Mouse (Mus musculus) sigmoid colon, adult 10 weeks (tissue): Measurements from ENCODE around the gene Gm4553. TPM values are rescaled to one million over a fixed set of nuclear protein-coding genes. Genes with fewer than 3 reads are reported as not detected.

ENCODE experiments used
- polyA plus RNA-seq: library from polyadenylated mRNA; stranded (reverse); fragments of 350-450 nt; fragmentation: Illumina TruSeq; extraction: RNeasy Lipid Tissue Mini Kit (QIAGEN cat#74804); gene quantifications from one replicate; pipeline ENCODE4 v1.2.3, GENCODE M21; 2014; ENCODE audit warnings: low read depth, low replicate concordance

The Gm4553 gene
- polyA plus RNA-seq, result not detected

GRCm38 (mm10) chr7:142165639-142166038 is at the start of gene Gm4553:
TSS of gene Gm4553 (minus strand) at chr7:142165739.

GRCm38 (mm10) chr7:142211559-142211958 is 46.0 kb upstream of the Gm4553 start, which contains the start of gene Gm7579:
TSS of gene Gm7579 (plus strand) at chr7:142211859.

GRCm38 (mm10) chr7:142201064-142201463 is 35.5 kb upstream of the Gm4553 start, which contains the start of gene Krtap5-3:
TSS of gene Krtap5-3 (plus strand) at chr7:142201364.

GRCm38 (mm10) chr7:142190289-142190688 is 24.8 kb upstream of the Gm4553 start, which contains the start of gene Gm10153:
TSS of gene Gm10153 (minus strand) at chr7:142190389.

DNA sequence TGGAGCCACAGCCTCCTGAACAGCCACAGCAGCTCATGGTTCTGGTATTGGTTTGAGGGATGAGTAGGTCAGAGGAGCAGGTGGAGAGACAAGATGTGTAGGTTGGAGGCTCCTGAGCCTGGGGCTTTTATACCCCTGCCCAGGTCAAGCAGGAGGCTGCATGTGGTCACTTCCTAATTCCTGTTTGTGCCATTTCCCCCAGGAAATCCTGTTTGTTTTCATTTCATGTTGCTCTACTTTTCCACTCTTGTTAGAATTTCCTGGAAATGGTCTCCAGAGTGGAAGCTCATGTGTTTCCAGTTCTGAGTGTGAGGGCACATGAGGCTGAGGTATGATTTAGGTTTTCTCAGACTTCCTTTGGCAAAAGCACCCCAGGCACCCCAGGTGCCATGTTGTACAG is 10.4 kb upstream of the Gm4553 start, which contains the start of gene Krtap5-2:
Krtap5-2 (minus strand) TSS at position 101 of the 400 bp plus-strand sequence.

DNA sequence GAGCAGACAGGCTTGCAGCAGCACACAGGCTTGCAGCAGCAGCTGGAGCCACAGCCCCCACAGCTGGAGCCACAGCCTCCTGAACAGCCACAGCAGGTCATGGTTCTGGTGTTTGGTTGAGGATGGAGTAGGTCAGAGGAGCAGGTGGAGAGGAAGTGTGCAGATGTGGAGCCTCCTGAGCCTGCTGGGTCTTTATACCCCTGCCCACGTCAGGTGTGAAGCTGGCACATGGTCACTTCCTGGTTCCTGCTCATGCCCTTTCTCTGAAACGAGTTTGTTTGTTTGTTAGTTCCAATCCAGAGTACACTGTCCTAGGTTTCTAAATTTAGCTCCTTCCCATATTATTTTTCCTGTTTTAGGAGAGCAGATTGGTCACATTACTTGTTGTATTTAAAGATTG is 8.5 kb downstream of the Gm4553 start, which contains the start of gene Gm29735:
Gm29735 (minus strand) TSS at position 101 of the 400 bp plus-strand sequence.

GRCm38 (mm10) chr7:142144507-142144906 is 21.0 kb downstream of the Gm4553 start, which contains the start of gene Gm45337:
TSS of gene Gm45337 (minus strand) at chr7:142144607.

DNA sequence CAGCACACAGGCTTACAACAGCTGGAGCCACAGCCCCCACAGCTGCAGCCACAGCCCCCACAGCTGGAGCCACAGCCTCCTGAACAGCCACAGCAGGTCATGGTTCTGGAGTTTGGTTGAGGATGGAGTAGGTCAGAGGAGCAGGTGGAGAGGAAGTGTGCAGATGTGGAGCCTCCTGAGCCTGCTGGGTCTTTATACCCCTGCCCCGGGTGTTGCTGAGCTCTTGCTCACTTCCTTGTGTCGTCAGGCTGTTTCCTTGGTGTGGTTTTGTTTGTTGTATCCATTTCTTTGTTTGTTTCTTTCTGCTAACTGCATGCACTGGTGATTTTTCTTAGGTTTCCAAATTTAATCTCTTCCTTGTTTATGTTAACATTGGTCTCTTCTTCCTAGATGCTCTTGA is 29.6 kb downstream of the Gm4553 start, which contains the start of gene Gm39115:
Gm39115 (minus strand) TSS at position 101 of the 400 bp plus-strand sequence.

GRCm38 (mm10) chr7:142120629-142121028 is 44.9 kb downstream of the Gm4553 start, which contains the start of gene Gm45618:
TSS of gene Gm45618 (minus strand) at chr7:142120729.

Other genes with a start within 250 kb of the Gm4553 start
- gene Tollip, start 247.2 kb downstream of the Gm4553 start, polyA plus RNA-seq, result 38.0 TPM
- 0.22 TPM for gene Brsk2, start 216.0 kb downstream of the Gm4553 start, polyA plus RNA-seq
- gene Mob2, start 104.7 kb downstream of the Gm4553 start, polyA plus RNA-seq, result 20.4 TPM
- 0.79 TPM for gene Dusp8, start 69.9 kb downstream of the Gm4553 start, polyA plus RNA-seq
- not detected for gene Gm45618, start 45.0 kb downstream of the Gm4553 start, polyA plus RNA-seq
- not detected for gene Gm39115, start 29.7 kb downstream of the Gm4553 start, polyA plus RNA-seq
- gene Gm45337, start 21.1 kb downstream of the Gm4553 start, polyA plus RNA-seq, result not detected
- gene Gm29735, start 8.6 kb downstream of the Gm4553 start, polyA plus RNA-seq, result not detected
- not detected for gene Krtap5-2, start 10.3 kb upstream of the Gm4553 start, polyA plus RNA-seq
- not detected for gene Gm10153, start 24.6 kb upstream of the Gm4553 start, polyA plus RNA-seq
- gene Krtap5-3, start 35.6 kb upstream of the Gm4553 start, polyA plus RNA-seq, result not detected
- gene Gm7579, start 46.1 kb upstream of the Gm4553 start, polyA plus RNA-seq, result not detected
- gene Krtap5-5, start 64.2 kb upstream of the Gm4553 start, polyA plus RNA-seq, result not detected
- gene Gm40460, start 75.3 kb upstream of the Gm4553 start, polyA plus RNA-seq, result not detected
- gene Gm2431, start 92.6 kb upstream of the Gm4553 start, polyA plus RNA-seq, result not detected
- not detected for gene Gm4559, start 108.6 kb upstream of the Gm4553 start, polyA plus RNA-seq
- not detected for gene Krtap5-1, start 131.4 kb upstream of the Gm4553 start, polyA plus RNA-seq
- not detected for gene Krtap5-4, start 137.8 kb upstream of the Gm4553 start, polyA plus RNA-seq
- gene Ifitm10, start 208.0 kb upstream of the Gm4553 start, polyA plus RNA-seq, result not detected
- gene Gm49369, start 216.9 kb upstream of the Gm4553 start, polyA plus RNA-seq, result 13.1 TPM
- 14.8 TPM for gene Ctsd, start 222.3 kb upstream of the Gm4553 start, polyA plus RNA-seq